Mouse (Mus musculus): ENCODE measurements around the gene Thy1.

GRCm38 (mm10) chr9:44078136-44078797, 35.1 kb downstream of the Thy1 start:
- no peak for TF ChIP-seq CTCF (IDR thresholded peaks at IDR 0.05; ENCODE audit: control insufficient read depth, insufficient read depth, insufficient read length)
- TF ChIP-seq USF1 (IDR thresholded peaks at IDR 0.05; ENCODE audit: low read depth): no peak
- no peak for TF ChIP-seq MAX (IDR thresholded peaks at IDR 0.05)
- TF ChIP-seq MYOG (IDR thresholded peaks at IDR 0.05; ENCODE audit: control insufficient read depth, extremely low read depth, insufficient read length): no peak
